Mouse (Mus musculus) liver, adult 2 months (tissue): ENCODE measurements around the gene Colq. TPM values are rescaled to one million over a fixed set of nuclear protein-coding genes. Genes with fewer than 3 reads are reported as not detected.
"Not testable (repeated sequence)": the region's sequence is repeated elsewhere in the genome, so short reads cannot be mapped to it uniquely, and the experiment has no call there.

Experiments used
- DNase-seq: peaks from one replicate; pipeline ENCODE4 v3.0.0-alpha.2; 2011; ENCODE audit warnings: low read depth, low spot score; ENCODE audit errors: extremely low read depth
- H3K27ac ChIP-seq: fragments of 200-500 bp; replicated peaks from 2 replicates; pipeline ENCODE4 v1.5.1; 2012; ENCODE audit warnings: low read depth, mild to moderate bottlenecking, control low read depth, inconsistent platforms, low read length; ENCODE audit not compliant: insufficient read depth
- H3K27me3 ChIP-seq: fragments of 200-500 bp; 2 replicates; pipeline ENCODE4 v1.6.1; 2012; ENCODE audit warnings: mild to moderate bottlenecking, moderate library complexity, low read length, inconsistent platforms; ENCODE audit not compliant: control insufficient read depth, insufficient read depth
- H3K36me3 ChIP-seq: fragments of 200-500 bp; 2 replicates; pipeline ENCODE4 v1.6.1; 2012; ENCODE audit warnings: low read length, inconsistent platforms; ENCODE audit not compliant: control insufficient read depth, insufficient read depth
- H3K4me1 ChIP-seq: fragments of 200-500 bp; 2 replicates; pipeline ENCODE4 v1.6.1; 2011; ENCODE audit warnings: low read length; ENCODE audit not compliant: control insufficient read depth, insufficient read depth
- H3K4me3 ChIP-seq: fragments of 200-500 bp; 2 replicates; pipeline ENCODE4 v1.5.1; 2011; ENCODE audit warnings: low read depth, mild to moderate bottlenecking, control low read depth, low read length, moderate library complexity; ENCODE audit not compliant: insufficient read depth
- H3K79me2 ChIP-seq: fragments of 200-500 bp; 2 replicates; pipeline ENCODE4 v1.6.1; 2012; ENCODE audit warnings: inconsistent platforms, mild to moderate bottlenecking, low read length, moderate library complexity; ENCODE audit not compliant: control insufficient read depth, insufficient read depth
- H3K9ac ChIP-seq: fragments of 200-500 bp; 2 replicates; pipeline ENCODE4 v1.6.1; 2012; ENCODE audit warnings: low read depth, mild to moderate bottlenecking, control low read depth, inconsistent platforms, low read length
- CTCF ChIP-seq: fragments of 200-500 bp; IDR thresholded peaks from 2 replicates; pipeline ENCODE4 v1.5.1; 2011; ENCODE audit warnings: low read depth, low read length, control low read depth
- POLR2A ChIP-seq: fragments of 200-500 bp; IDR thresholded peaks from 2 replicates; pipeline ENCODE4 v1.6.1; 2011; ENCODE audit warnings: low read length, control low read depth; ENCODE audit not compliant: insufficient read depth; ENCODE audit errors: extremely low read depth
- WGBS: fragments of 180-500 bp; shearing (Covaris S2); methylation state at CpG from one replicate; pipeline ENCODE4 v1.1.7; 2018; 5-methylcytosine and 5-hydroxymethylcytosine counted together
- polyA plus RNA-seq: library from polyadenylated mRNA; depleted of rRNA; stranded (reverse); fragments of >200 nt; gene quantifications from 2 replicates; pipeline ENCODE4 v1.2.3, GENCODE M21; 2012
- total RNA-seq: library from RNA; depleted of rRNA; stranded (reverse); fragments of >200 nt; gene quantifications from 2 replicates; pipeline ENCODE4 v1.2.3, GENCODE M21; 2014

The Colq gene
- total and polyA plus RNA-seq, 2 experiments = under 0.01 to 0.06 TPM

GRCm38 (mm10) chr14:31617204-31617603 lies 26.1 kb upstream of the Colq start:
- no peaks in the 10 kb centered on the region for H3K79me2 ChIP-seq
- no peak overlapping the region for H3K9ac ChIP-seq
- WGBS = 84% methylated on average over 9 of the region's 9 CpGs
- H3K36me3 ChIP-seq = peaks cover 91% of the 10 kb centered on the region
- no peak for DNase-seq
- no peak for TF ChIP-seq CTCF
- TF ChIP-seq POLR2A = no peak
- H3K4me3 ChIP-seq = no peak overlapping the region
- no peak overlapping the region for H3K27ac ChIP-seq
- no peaks in the 10 kb centered on the region for H3K4me1 ChIP-seq
- H3K27me3 ChIP-seq = no peaks in the 10 kb centered on the region

- TF ChIP-seq CTCF (no peak), POLR2A (no peak)
- Histone ChIP-seq H3K4me1 (no peaks in the 10 kb centered on the region), H3K79me2 (no peaks in the 10 kb centered on the region), H3K27ac (no peak overlapping the region), H3K4me3 (no peak overlapping the region), H3K36me3 (peaks cover 91% of the 10 kb centered on the region), H3K27me3 (no peaks in the 10 kb centered on the region), H3K9ac (no peak overlapping the region)
- 62% methylated on average over 5 of the region's 5 CpGs for WGBS
- no peak for DNase-seq
Observed at GRCm38 (mm10) chr14:31613671-31614070, 22.5 kb upstream of the Colq start.

DNA sequence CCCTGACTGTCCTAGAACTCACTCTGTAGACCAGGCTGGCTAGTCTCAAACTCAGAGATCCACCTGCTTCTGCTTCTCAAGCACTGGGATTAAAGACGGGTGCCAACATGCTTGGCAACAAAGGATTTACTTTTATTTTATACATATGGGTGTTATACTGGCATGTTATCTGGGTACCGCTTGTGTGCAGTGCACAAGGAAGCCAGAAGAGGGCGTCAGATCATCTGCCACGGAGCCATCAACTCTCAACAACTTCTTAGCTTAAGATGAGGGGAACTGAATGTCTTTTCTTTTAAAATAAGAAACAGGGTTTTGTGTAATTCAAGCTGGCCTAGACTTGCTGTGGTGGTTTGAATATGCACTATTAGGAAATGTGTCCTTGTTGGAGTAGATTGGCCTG lies 20.8 kb upstream of the Colq start:
- 80% methylated on average over 4 of the region's 4 CpGs for WGBS

GRCm38 (mm10) chr14:31605514-31605913 lies 14.4 kb upstream of the Colq start:
- no peak overlapping the region for H3K9ac ChIP-seq
- no peak overlapping the region for H3K27ac ChIP-seq
- WGBS = 70% methylated on average over 6 of the region's 6 CpGs
- H3K36me3 ChIP-seq = peaks cover 63% of the 10 kb centered on the region
- peak; percentile 54 for TF ChIP-seq CTCF
- TF ChIP-seq POLR2A = no peak
- H3K4me3 ChIP-seq = no peak overlapping the region
- no peak for DNase-seq
- H3K79me2 ChIP-seq = no peaks in the 10 kb centered on the region
- H3K4me1 ChIP-seq = no peaks in the 10 kb centered on the region
- H3K27me3 ChIP-seq = no peaks in the 10 kb centered on the region

More for the DNA sequence above, 20.8 kb upstream of the Colq start:
- Histone ChIP-seq H3K4me3 (no peak overlapping the region), H3K9ac (no peak overlapping the region), H3K4me1 (no peaks in the 10 kb centered on the region), H3K79me2 (no peaks in the 10 kb centered on the region), H3K36me3 (peaks cover 89% of the 10 kb centered on the region), H3K27ac (no peak overlapping the region), H3K27me3 (no peaks in the 10 kb centered on the region)
- no peak for TF ChIP-seq POLR2A
- peak; percentile 43; the same call in 1 of the 2 replicates for TF ChIP-seq CTCF
- DNase-seq = no peak

DNA sequence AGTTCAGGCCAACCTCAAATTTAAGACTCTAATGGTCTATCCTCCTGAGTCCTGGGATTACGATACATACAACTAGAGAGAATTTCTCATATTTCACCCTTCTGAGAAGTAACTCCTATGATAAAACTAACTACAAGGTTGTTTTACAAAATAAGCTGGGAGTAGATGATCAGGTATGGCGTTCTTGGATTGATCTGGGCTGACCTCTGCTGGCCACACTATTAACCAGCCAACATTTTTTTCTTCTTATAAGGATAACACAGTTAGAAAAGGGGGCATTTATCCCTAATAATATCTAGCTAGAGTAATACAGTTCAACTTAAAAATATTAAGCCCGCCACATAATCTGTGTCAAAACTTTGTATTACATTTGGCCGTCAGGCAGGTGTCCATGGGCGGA lies 13.8 kb upstream of the Colq start:
- no peaks in the 10 kb centered on the region for H3K27me3 ChIP-seq
- H3K4me3 ChIP-seq = no peak overlapping the region
- TF ChIP-seq CTCF (0 out of 2 replicates have a peak, but pooled peaks have one; percentile 1), POLR2A (no peak)
- no peak overlapping the region for H3K27ac ChIP-seq
- 84% methylated on average over 5 of the region's 5 CpGs for WGBS
- peaks cover 58% of the 10 kb centered on the region for H3K36me3 ChIP-seq
- no peak for DNase-seq
- H3K9ac ChIP-seq = no peak overlapping the region
- H3K4me1 ChIP-seq = no peaks in the 10 kb centered on the region
- no peaks in the 10 kb centered on the region for H3K79me2 ChIP-seq

DNA sequence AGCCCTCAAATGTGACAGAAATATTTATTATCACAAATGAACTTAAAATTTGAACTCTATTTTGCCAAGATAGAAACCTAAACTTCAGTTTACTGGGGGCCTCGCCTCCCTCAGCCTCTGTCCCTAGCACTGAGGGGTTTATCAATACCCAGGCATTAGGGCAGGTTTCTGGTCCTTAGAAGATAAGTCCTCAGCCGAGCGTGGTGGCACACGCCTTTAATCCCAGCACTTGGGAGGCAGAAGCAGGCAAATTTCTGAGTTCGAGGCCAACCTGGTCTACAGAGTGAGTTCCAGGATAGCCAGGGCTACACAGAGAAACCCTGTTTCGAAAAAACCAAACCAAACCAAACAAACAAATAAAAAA lies 11.5 kb upstream of the Colq start:
- not testable (repeated sequence) for H3K4me1 ChIP-seq, H3K9ac ChIP-seq, H3K4me3 ChIP-seq, H3K27me3 ChIP-seq, H3K79me2 ChIP-seq, DNase-seq, H3K27ac ChIP-seq
- peaks cover 40% of the 10 kb centered on the region for H3K36me3 ChIP-seq
- WGBS = 86% methylated on average over 6 of the region's 6 CpGs
